Mouse (Mus musculus): Measurements from ENCODE around the gene Rassf3. TPM values are rescaled to one million over a fixed set of nuclear protein-coding genes. Genes with fewer than 3 reads are reported as not detected.

Gene Rassf3
- total and polyA plus RNA-seq, 2 experiments = 13.4 to 20.0 TPM

GRCm38 (mm10) chr10:121457381-121457780 lies 18.8 kb downstream of the Rassf3 start:
- DNase-seq (ENCODE audit: extremely low read depth, low read depth, low spot score) = peak; percentile 63
- WGBS = 50% methylated on average over 3 of the region's 3 CpGs
- Histone ChIP-seq H3K4me1 (ENCODE audit: control insufficient read depth, insufficient read depth, low read length) (peaks cover 26% of the 10 kb centered on the region), H3K9ac (ENCODE audit: low read depth, low read length) (no peak overlapping the region), H3K27me3 (ENCODE audit: control insufficient read depth, insufficient read depth, low read length) (no peaks in the 10 kb centered on the region), H3K36me3 (ENCODE audit: control insufficient read depth, insufficient read depth, low read length) (0 out of 2 replicates have a peak, but pooled peaks cover under 1% of the 10 kb centered on the region), H3K27ac (replicated peaks; ENCODE audit: insufficient read depth, low read depth, low read length) (no peak overlapping the region), H3K79me2 (ENCODE audit: control insufficient read depth, insufficient read depth, low read length) (peaks cover 60% of the 10 kb centered on the region), H3K4me3 (ENCODE audit: insufficient read depth, low read depth, low read length) (no peak overlapping the region)
- TF ChIP-seq CTCF (IDR thresholded peaks at IDR 0.05; ENCODE audit: low read depth, low read length) (no peak), POLR2A (IDR thresholded peaks at IDR 0.05; ENCODE audit: extremely low read depth, insufficient read depth, low read length) (no peak)

- Histone ChIP-seq H3K36me3 (ENCODE audit: control insufficient read depth, insufficient read depth, low read length) (no peaks in the 10 kb centered on the region), H3K79me2 (ENCODE audit: control insufficient read depth, insufficient read depth, low read length) (peaks cover 61% of the 10 kb centered on the region), H3K27me3 (ENCODE audit: control insufficient read depth, insufficient read depth, low read length) (no peaks in the 10 kb centered on the region), H3K4me3 (ENCODE audit: insufficient read depth, low read depth, low read length) (no peak overlapping the region), H3K27ac (replicated peaks; ENCODE audit: insufficient read depth, low read depth, low read length) (no peak overlapping the region), H3K9ac (ENCODE audit: low read depth, low read length) (no peak overlapping the region), H3K4me1 (ENCODE audit: control insufficient read depth, insufficient read depth, low read length) (peaks cover 28% of the 10 kb centered on the region)
- TF ChIP-seq POLR2A (IDR thresholded peaks at IDR 0.05; ENCODE audit: extremely low read depth, insufficient read depth, low read length) = no peak
- TF ChIP-seq CTCF (IDR thresholded peaks at IDR 0.05; ENCODE audit: low read depth, low read length) = no peak
- DNase-seq (ENCODE audit: extremely low read depth, low read depth, low spot score) = no peak
- 76% methylated on average over 3 of the region's 3 CpGs for WGBS
Observed at GRCm38 (mm10) chr10:121455517-121455916, 20.6 kb downstream of the Rassf3 start.

- peaks cover 61% of the 10 kb centered on the region for H3K79me2 ChIP-seq (ENCODE audit: control insufficient read depth, insufficient read depth, low read length)
- 49% methylated on average over 6 of the region's 6 CpGs for WGBS
- no peaks in the 10 kb centered on the region for H3K27me3 ChIP-seq (ENCODE audit: control insufficient read depth, insufficient read depth, low read length)
- no peaks in the 10 kb centered on the region for H3K36me3 ChIP-seq (ENCODE audit: control insufficient read depth, insufficient read depth, low read length)
- DNase-seq (ENCODE audit: extremely low read depth, low read depth, low spot score) = peak; percentile 65
- H3K4me3 ChIP-seq (ENCODE audit: insufficient read depth, low read depth, low read length) = no peak overlapping the region
- TF ChIP-seq POLR2A (IDR thresholded peaks at IDR 0.05; ENCODE audit: extremely low read depth, insufficient read depth, low read length) (no peak), CTCF (IDR thresholded peaks at IDR 0.05; ENCODE audit: low read depth, low read length) (no peak)
- no peak overlapping the region for H3K27ac ChIP-seq (replicated peaks; ENCODE audit: insufficient read depth, low read depth, low read length)
- no peak overlapping the region for H3K9ac ChIP-seq (ENCODE audit: low read depth, low read length)
- H3K4me1 ChIP-seq (ENCODE audit: control insufficient read depth, insufficient read depth, low read length) = peaks cover 29% of the 10 kb centered on the region
Observed at GRCm38 (mm10) chr10:121454708-121455475, 21.3 kb downstream of the Rassf3 start.

GRCm38 (mm10) chr10:121454033-121454432 lies 22.1 kb downstream of the Rassf3 start:
- peaks cover 26% of the 10 kb centered on the region for H3K4me1 ChIP-seq (ENCODE audit: control insufficient read depth, insufficient read depth, low read length)

GRCm38 (mm10) chr10:121445808-121446207 lies 30.3 kb downstream of the Rassf3 start:
- H3K4me3 ChIP-seq (ENCODE audit: insufficient read depth, low read depth, low read length) = no peak overlapping the region
- no peak overlapping the region for H3K9ac ChIP-seq (ENCODE audit: low read depth, low read length)
- WGBS = 23% methylated on average over 8 of the region's 8 CpGs
- peaks cover 29% of the 10 kb centered on the region for H3K4me1 ChIP-seq (ENCODE audit: control insufficient read depth, insufficient read depth, low read length)
- H3K27ac ChIP-seq (replicated peaks; ENCODE audit: insufficient read depth, low read depth, low read length) = peak overlapping the region; percentile 14; the same call in 1 of the 2 replicates
- H3K27me3 ChIP-seq (ENCODE audit: control insufficient read depth, insufficient read depth, low read length) = no peaks in the 10 kb centered on the region
- TF ChIP-seq POLR2A (IDR thresholded peaks at IDR 0.05; ENCODE audit: extremely low read depth, insufficient read depth, low read length) (no peak), CTCF (IDR thresholded peaks at IDR 0.05; ENCODE audit: low read depth, low read length) (no peak)
- peak; percentile 89 for DNase-seq (ENCODE audit: extremely low read depth, low read depth, low spot score)
- H3K79me2 ChIP-seq (ENCODE audit: control insufficient read depth, insufficient read depth, low read length) = peaks cover 57% of the 10 kb centered on the region
- no peaks in the 10 kb centered on the region for H3K36me3 ChIP-seq (ENCODE audit: control insufficient read depth, insufficient read depth, low read length)

More at GRCm38 (mm10) chr10:121454033-121454432, 22.1 kb downstream of the Rassf3 start:
- Histone ChIP-seq H3K36me3 (ENCODE audit: control insufficient read depth, insufficient read depth, low read length) (no peaks in the 10 kb centered on the region), H3K79me2 (ENCODE audit: control insufficient read depth, insufficient read depth, low read length) (peaks cover 61% of the 10 kb centered on the region), H3K4me3 (ENCODE audit: insufficient read depth, low read depth, low read length) (no peak overlapping the region), H3K27ac (replicated peaks; ENCODE audit: insufficient read depth, low read depth, low read length) (no peak overlapping the region), H3K27me3 (ENCODE audit: control insufficient read depth, insufficient read depth, low read length) (no peaks in the 10 kb centered on the region), H3K9ac (ENCODE audit: low read depth, low read length) (no peak overlapping the region)
- DNase-seq (ENCODE audit: extremely low read depth, low read depth, low spot score) = no peak
- 71% methylated on average over 8 of the region's 8 CpGs for WGBS
- no peak for TF ChIP-seq POLR2A (IDR thresholded peaks at IDR 0.05; ENCODE audit: extremely low read depth, insufficient read depth, low read length)
- no peak for TF ChIP-seq CTCF (IDR thresholded peaks at IDR 0.05; ENCODE audit: low read depth, low read length)

- Histone ChIP-seq H3K36me3 (ENCODE audit: control insufficient read depth, insufficient read depth, low read length) (no peaks in the 10 kb centered on the region), H3K79me2 (ENCODE audit: control insufficient read depth, insufficient read depth, low read length) (peaks cover 55% of the 10 kb centered on the region), H3K9ac (ENCODE audit: low read depth, low read length) (no peak overlapping the region), H3K4me3 (ENCODE audit: insufficient read depth, low read depth, low read length) (no peak overlapping the region), H3K27ac (replicated peaks; ENCODE audit: insufficient read depth, low read depth, low read length) (no peak overlapping the region), H3K4me1 (ENCODE audit: control insufficient read depth, insufficient read depth, low read length) (peaks cover 24% of the 10 kb centered on the region), H3K27me3 (ENCODE audit: control insufficient read depth, insufficient read depth, low read length) (no peaks in the 10 kb centered on the region)
- no peak for DNase-seq (ENCODE audit: extremely low read depth, low read depth, low spot score)
- TF ChIP-seq CTCF (IDR thresholded peaks at IDR 0.05; ENCODE audit: low read depth, low read length) (no peak), POLR2A (IDR thresholded peaks at IDR 0.05; ENCODE audit: extremely low read depth, insufficient read depth, low read length) (no peak)
- WGBS = 85% methylated on average over 7 of the region's 7 CpGs
Observed at GRCm38 (mm10) chr10:121444198-121444597, 31.9 kb downstream of the Rassf3 start.
